Mouse (Mus musculus): ENCODE measurements at regions not wholly inside any gene's neighbourhood (a gene's known extent, or its start where the extent isn't known, plus 50 kb on each side); places are given as distances from the start of the nearest gene placed in this dataset.

- H3K9me3 ChIP-seq (ENCODE audit: control insufficient read depth, low read depth, low read length), result no peaks in the 10 kb centered on the region
- H3K4me2 ChIP-seq (replicated peaks; ENCODE audit: low read depth, low read length), result no peak overlapping the region
- H3K4me1 ChIP-seq (ENCODE audit: control insufficient read depth, insufficient read depth, low read length), result peaks cover 5% of the 10 kb centered on the region; the same call in 1 of the 2 replicates
- ATAC-seq (ENCODE audit: insufficient number of reproducible peaks, insufficient read depth, low FRiP score, low read depth), result no peak
- no peak overlapping the region for H3K9ac ChIP-seq (replicated peaks; ENCODE audit: low read depth, low read length)
- H3K4me3 ChIP-seq (ENCODE audit: low read depth, low read length), result no peak overlapping the region
- 29% methylated on average over 6 of the region's 6 CpGs for WGBS
- H3K27me3 ChIP-seq (ENCODE audit: control insufficient read depth, insufficient read depth, low read length), result no peaks in the 10 kb centered on the region
- H3K27ac ChIP-seq (ENCODE audit: low read length), result no peak overlapping the region
- no peaks in the 10 kb centered on the region for H3K36me3 ChIP-seq (ENCODE audit: control insufficient read depth, insufficient read depth, low read length)
Measured at GRCm38 (mm10) chr5:91692292-91692691, 174.9 kb downstream of the Parm1 start.

GRCm38 (mm10) chr5:91678727-91679126 is 161.3 kb downstream of the Parm1 start:
- 79% methylated on average over 6 of the region's 6 CpGs for WGBS
- H3K9ac ChIP-seq (replicated peaks; ENCODE audit: low read depth, low read length), result no peak overlapping the region
- no peak overlapping the region for H3K4me2 ChIP-seq (replicated peaks; ENCODE audit: low read depth, low read length)
- no peaks in the 10 kb centered on the region for H3K36me3 ChIP-seq (ENCODE audit: control insufficient read depth, insufficient read depth, low read length)
- no peak overlapping the region for H3K4me3 ChIP-seq (ENCODE audit: low read depth, low read length)
- H3K4me1 ChIP-seq (ENCODE audit: control insufficient read depth, insufficient read depth, low read length), result no peaks in the 10 kb centered on the region
- ATAC-seq (ENCODE audit: insufficient number of reproducible peaks, insufficient read depth, low FRiP score, low read depth), result no peak
- no peak overlapping the region for H3K27ac ChIP-seq (ENCODE audit: low read length)
- H3K9me3 ChIP-seq (ENCODE audit: control insufficient read depth, low read depth, low read length), result no peaks in the 10 kb centered on the region
- no peaks in the 10 kb centered on the region for H3K27me3 ChIP-seq (ENCODE audit: control insufficient read depth, insufficient read depth, low read length)
